Mouse (Mus musculus): Measurements from ENCODE around the gene Ccdc149.
A peak's percentile ranks its signal among the peaks of the same experiment; 100 is the strongest.

Gene Ccdc149

DNA sequence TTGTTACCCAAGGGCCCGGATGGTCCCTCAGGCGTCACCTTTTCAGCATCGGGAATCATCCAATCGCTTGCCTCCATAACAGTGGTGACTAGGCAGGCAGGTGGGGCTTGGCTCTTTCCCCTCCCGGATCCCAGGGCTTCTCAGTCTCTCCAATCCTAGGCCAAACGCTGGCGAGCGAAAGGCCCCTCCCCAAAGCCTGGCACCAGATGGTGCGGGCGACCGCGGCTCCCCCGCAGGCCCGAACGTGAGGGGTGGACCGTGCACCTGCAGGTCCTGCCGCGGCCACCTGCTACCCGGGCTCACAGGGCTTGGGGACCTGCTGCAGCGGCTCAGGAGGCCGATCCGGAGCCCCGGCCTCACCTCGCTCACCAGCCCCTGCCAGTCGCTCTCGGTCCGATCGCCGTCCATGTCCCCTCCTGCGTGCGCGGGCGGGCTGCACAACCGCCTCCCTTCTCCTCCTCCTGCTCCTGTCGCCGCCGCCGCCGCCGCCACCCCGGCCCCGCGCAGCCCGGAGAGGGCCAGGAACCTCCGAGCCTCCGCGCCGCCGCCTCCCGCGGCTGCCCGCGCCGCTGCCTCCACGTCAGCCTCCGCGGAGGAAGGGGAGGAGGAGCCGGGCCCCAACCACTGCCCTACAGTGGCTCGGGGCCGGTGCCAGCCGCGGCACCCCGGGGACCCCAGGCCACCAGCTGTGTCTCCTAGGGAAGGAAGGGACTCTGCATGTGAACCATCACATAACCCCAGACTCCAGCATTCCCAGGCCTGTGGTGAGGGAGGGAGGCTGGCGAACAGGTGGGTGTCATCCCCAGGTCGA, at the start of gene Ccdc149:
Gene Ccdc149, minus strand, starts transcription at position 531 of the 811 bp plus-strand sequence.
- DNase-seq (ENCODE audit: extremely low read depth, low read depth, low spot score): no peak

DNA sequence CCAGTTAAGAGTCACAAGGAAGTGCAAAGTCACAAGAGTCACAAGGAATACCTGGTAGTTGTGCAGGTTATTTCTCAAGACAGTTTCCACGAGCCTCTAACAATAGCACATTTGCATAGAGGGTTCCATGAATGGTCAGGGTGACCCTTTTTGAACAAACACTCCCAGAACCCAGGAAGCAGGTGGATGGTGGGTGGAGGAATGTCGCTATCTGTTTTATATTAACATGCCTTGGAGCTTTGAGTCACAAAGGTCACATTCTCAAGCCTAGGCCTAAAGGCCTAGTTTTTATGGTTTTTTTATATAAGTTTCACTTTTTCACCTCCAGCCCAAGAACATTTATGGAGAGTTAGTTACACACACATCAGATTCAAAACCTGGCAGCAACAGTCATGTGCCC, 48.6 kb upstream of the Ccdc149 start:
- DNase-seq (ENCODE audit: extremely low read depth, low read depth, low spot score): no peak

GRCm38 (mm10) chr5:52516072-52516476, 44.8 kb upstream of the Ccdc149 start:
- no peak for DNase-seq (ENCODE audit: extremely low read depth, low read depth, low spot score)

- DNase-seq (ENCODE audit: extremely low read depth, low read depth, low spot score): no peak
Measured at GRCm38 (mm10) chr5:52515246-52516021, 44.1 kb upstream of the Ccdc149 start.

GRCm38 (mm10) chr5:52511089-52511488, 39.8 kb upstream of the Ccdc149 start:
- DNase-seq (ENCODE audit: extremely low read depth, low read depth, low spot score): peak; percentile 70

- no peak for DNase-seq (ENCODE audit: extremely low read depth, low read depth, low spot score)
Measured at GRCm38 (mm10) chr5:52509416-52509815, 38.1 kb upstream of the Ccdc149 start.

- no peak for DNase-seq (ENCODE audit: extremely low read depth, low read depth, low spot score)
Measured at GRCm38 (mm10) chr5:52504666-52505065, 33.3 kb upstream of the Ccdc149 start.

DNA sequence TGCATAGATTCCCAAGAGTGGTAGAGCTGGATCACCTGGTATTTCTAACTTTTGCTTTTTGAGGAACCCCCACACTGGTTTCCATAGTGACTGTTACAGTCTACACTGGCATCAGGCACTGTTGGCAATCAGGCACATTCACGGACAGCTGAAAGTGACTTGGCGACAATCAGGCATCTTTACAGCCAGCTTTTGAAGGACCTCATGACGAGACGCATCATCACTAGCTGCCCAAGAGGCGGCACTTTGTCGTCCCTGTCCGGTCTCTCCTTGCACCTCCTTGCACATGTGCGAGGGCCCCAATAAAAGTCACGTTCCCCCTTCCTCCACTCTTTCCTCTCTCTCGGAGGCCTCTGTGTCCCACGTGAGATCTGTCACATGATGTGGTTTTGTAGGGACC, 32.8 kb upstream of the Ccdc149 start:
- no peak for DNase-seq (ENCODE audit: extremely low read depth, low read depth, low spot score)

DNA sequence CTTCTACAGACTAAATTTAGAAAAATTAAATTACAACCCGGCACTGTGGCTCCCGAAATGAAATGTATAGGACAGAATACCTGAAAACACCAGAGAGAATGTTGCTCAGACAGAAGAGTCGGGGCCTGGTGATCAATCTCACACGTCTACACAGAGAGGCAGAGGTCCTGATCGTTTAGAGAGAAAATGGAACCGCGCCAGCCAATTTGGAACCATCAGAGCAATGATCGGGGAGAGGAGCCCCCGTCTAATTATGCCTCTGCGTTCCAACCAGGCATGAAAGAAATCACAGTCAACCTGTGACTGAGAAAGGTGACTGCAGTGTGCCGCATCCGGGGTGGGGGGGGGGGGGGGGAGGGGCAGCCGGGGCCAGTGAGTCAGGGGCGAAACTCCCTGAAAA, 24.4 kb upstream of the Ccdc149 start:
- no peak for DNase-seq (ENCODE audit: extremely low read depth, low read depth, low spot score)

DNA sequence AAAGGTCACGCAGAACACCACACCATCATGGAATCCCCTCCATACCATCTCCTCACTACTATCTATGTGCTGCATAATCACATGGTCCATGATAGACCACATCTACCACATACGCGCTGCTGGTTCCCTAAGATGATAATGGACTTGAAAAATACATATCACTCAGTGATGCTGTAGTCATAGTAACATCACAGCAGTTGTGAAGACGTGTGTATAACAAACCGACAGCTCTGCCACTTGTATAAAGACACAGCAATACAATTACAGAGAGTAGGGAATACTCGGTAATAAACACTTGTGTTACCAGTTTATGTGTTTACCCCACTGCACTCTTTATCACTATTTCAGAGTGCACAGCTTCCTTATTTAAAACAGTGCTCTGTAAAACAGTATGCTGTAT, 20.2 kb upstream of the Ccdc149 start:
- no peak for DNase-seq (ENCODE audit: extremely low read depth, low read depth, low spot score)

- DNase-seq (ENCODE audit: extremely low read depth, low read depth, low spot score): no peak
Measured at GRCm38 (mm10) chr5:52487559-52488430, 16.5 kb upstream of the Ccdc149 start.

DNA sequence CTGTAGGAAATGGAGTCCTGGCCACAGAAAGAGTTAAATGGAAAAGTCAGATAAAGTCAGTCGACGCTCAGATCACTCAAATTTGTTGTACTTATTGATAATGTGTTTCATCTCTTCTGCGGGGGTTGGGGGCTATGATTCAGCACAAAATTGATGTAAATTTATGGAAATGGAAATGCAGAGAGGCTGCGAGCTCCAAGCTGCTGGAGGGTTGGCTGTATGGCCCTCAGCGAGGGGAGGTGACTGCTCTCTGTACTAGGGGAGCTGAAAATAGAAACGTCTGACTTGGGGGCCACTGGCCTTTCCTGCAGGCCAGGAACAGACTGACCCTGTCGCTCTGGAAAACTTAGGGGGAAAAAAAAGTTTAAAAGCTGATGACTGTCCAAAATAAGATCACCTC, 5.5 kb upstream of the Ccdc149 start:
- no peak for DNase-seq (ENCODE audit: extremely low read depth, low read depth, low spot score)

GRCm38 (mm10) chr5:52476292-52476701, 5.0 kb upstream of the Ccdc149 start:
- DNase-seq (ENCODE audit: extremely low read depth, low read depth, low spot score): no peak

- DNase-seq (ENCODE audit: extremely low read depth, low read depth, low spot score): no peak
Measured at GRCm38 (mm10) chr5:52473988-52474387, 2.7 kb upstream of the Ccdc149 start.

- DNase-seq (ENCODE audit: extremely low read depth, low read depth, low spot score): no peak
Measured at GRCm38 (mm10) chr5:52470551-52470950, 770 bp downstream of the Ccdc149 start.

GRCm38 (mm10) chr5:52467841-52468240, 3.5 kb downstream of the Ccdc149 start:
- no peak for DNase-seq (ENCODE audit: extremely low read depth, low read depth, low spot score)

DNA sequence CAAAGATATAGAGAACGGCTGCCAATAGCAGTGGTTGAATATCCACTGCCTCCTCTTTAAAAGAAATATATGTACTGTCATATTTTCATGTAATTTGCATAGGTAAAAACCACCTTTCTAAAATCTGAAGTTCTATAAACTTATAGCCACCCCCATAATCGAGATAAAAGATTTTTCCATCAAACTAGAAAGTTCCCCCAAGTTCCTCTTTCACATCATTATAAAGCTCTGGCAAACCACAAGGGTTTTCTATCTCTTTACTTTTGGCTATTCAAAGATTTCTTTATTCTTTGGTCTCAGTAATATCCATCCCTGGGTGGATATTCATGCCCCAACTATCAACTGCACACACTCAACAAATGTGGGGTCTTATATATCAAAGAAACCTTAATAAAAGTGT, 8.9 kb downstream of the Ccdc149 start:
- DNase-seq (ENCODE audit: extremely low read depth, low read depth, low spot score): no peak

GRCm38 (mm10) chr5:52461434-52462124, 9.7 kb downstream of the Ccdc149 start:
- no peak for DNase-seq (ENCODE audit: extremely low read depth, low read depth, low spot score)

- DNase-seq (ENCODE audit: extremely low read depth, low read depth, low spot score): no peak
Measured at GRCm38 (mm10) chr5:52459308-52459707, 12.0 kb downstream of the Ccdc149 start.

DNA sequence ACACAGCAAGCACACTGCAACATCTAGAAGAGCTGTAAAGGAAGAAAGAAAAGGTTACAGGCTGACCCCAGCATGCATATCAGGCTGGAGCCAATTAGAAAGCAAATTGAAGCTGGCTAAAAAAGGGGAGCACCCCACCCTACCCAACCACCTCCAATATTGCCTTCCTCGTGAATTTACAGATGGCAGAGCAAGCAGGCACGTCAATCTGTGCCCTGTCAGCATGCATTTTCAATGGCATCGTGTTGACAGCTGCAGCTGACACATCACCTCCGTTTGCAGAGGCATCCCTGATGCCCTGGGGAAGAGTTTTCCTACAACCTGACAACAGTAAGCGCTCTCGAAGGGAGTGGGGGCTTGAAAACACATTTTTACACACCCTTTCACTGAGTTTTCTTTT, 14.2 kb downstream of the Ccdc149 start:
- no peak for DNase-seq (ENCODE audit: extremely low read depth, low read depth, low spot score)

DNA sequence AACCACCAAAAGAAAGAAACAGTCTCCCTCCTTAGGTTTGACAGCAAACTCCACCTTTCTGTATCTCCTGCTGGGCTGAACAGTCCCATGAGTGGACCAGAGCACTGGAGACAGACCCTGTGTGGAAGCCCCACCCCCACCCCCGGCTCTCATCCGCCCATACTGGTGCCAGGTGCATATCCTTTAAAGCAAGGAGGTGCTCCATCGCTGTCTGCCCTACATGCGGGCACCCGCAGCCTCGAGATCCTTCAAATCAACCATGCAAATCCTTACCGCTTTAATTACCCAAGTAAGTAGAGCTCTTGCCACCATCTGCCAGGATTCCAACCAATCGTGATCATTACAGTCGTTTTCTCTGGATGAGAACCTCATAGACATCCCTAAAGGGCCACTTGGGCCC, 20.5 kb downstream of the Ccdc149 start:
- no peak for DNase-seq (ENCODE audit: extremely low read depth, low read depth, low spot score)
